In the genomic region with DNA sequence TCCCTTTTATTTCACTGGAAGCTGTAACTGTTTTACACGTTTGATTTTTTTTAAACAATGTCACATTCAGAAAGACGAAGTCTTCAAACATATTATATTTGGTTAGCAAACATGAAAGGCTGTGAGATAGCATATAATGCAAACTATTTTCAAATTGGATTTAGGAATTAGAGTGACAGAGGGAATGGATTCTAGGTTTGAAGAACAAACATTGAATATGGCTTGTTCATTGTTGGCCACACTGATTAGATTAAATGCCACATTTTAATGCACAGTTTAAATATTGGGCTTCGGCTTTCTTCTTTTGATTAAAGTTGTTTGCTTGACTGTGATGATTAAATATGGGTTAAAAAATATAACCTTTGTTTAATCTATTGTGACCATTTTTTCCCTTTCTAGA, we compare ENCODE assay signal across 33 mouse cellular contexts.
"Had no signal": no experiment of that assay in that cellular context is flagged by ENCODE, and none has a peak within 500 bp of the region (broad histone marks: within the 10 kb centered on the region; RNA-seq: fewer than 3 reads in every experiment).

No protein-coding gene starts in this region.

- H3K4me1 ChIP-seq: limb, embryonic 10.5 days; limb, embryonic 12.5 days; limb, embryonic 13.5 days; limb, embryonic 15.5 days; liver, embryonic 12.5 days; liver, embryonic 13.5 days; liver, embryonic 15.5 days; lung, embryonic 15.5 days; megakaryocyte, embryonic 14.5 days; midbrain, embryonic 12.5 days; midbrain, embryonic 13.5 days; midbrain, embryonic 15.5 days had no signal

- DNase-seq: layer of hippocampus, postnatal 36 days; left cerebral cortex, postnatal 4 days; liver; liver, embryonic 13.5 days; liver, postnatal 0 days; lung, adult 18-20 months; lung, adult 2 months; lung, embryonic 14.5 days; lung, postnatal 10 days; lung, postnatal 14 days; lung, postnatal 36 days; lung, postnatal 4 days; midbrain, embryonic 14.5 days had no signal

- H3K4me2 ChIP-seq: limb, embryonic 12.5 days; limb, embryonic 13.5 days; limb, embryonic 15.5 days; liver, embryonic 11.5 days; liver, embryonic 12.5 days; liver, embryonic 13.5 days; liver, embryonic 15.5 days; lung, embryonic 14.5 days; lung, embryonic 15.5 days; midbrain, embryonic 11.5 days; midbrain, embryonic 12.5 days; midbrain, embryonic 13.5 days; midbrain, embryonic 15.5 days had no signal

- H3K4me3 ChIP-seq: left cerebral cortex, adult 2 months; limb, embryonic 10.5 days; limb, embryonic 12.5 days; limb, embryonic 13.5 days; limb, embryonic 15.5 days; liver, embryonic 12.5 days; liver, embryonic 13.5 days; liver, embryonic 15.5 days; lung, embryonic 15.5 days; megakaryocyte, embryonic 14.5 days; midbrain, embryonic 10.5 days; midbrain, embryonic 12.5 days; midbrain, embryonic 13.5 days; midbrain, embryonic 15.5 days; myocyte had no signal

- H3K36me3 ChIP-seq: limb, embryonic 10.5 days; limb, embryonic 12.5 days; limb, embryonic 13.5 days; limb, embryonic 15.5 days; liver, embryonic 12.5 days; liver, embryonic 13.5 days; liver, embryonic 15.5 days; lung, embryonic 15.5 days; midbrain, embryonic 10.5 days; midbrain, embryonic 12.5 days; midbrain, embryonic 13.5 days; midbrain, embryonic 15.5 days had no signal

- H3K27me3 ChIP-seq: limb, embryonic 12.5 days; limb, embryonic 13.5 days; limb, embryonic 15.5 days; liver, embryonic 12.5 days; liver, embryonic 13.5 days; liver, embryonic 15.5 days; lung, embryonic 15.5 days; megakaryocyte, embryonic 14.5 days; midbrain, embryonic 12.5 days; midbrain, embryonic 13.5 days; midbrain, embryonic 15.5 days had no signal

- H3K9me3 ChIP-seq: limb, embryonic 10.5 days; limb, embryonic 12.5 days; limb, embryonic 13.5 days; limb, embryonic 15.5 days; liver, embryonic 12.5 days; liver, embryonic 13.5 days; liver, embryonic 15.5 days; lung, embryonic 15.5 days; megakaryocyte, embryonic 14.5 days; midbrain, embryonic 10.5 days; midbrain, embryonic 12.5 days; midbrain, embryonic 13.5 days; midbrain, embryonic 15.5 days had no signal

- ATAC-seq: liver, embryonic 12.5 days; liver, postnatal 0 days; lung, postnatal 0 days; midbrain, embryonic 13.5 days; midbrain, embryonic 15.5 days; midbrain, embryonic 16.5 days had no signal

- H3K27ac ChIP-seq: left cerebral cortex, adult 2 months; limb, embryonic 10.5 days; limb, embryonic 12.5 days; limb, embryonic 13.5 days; limb, embryonic 15.5 days; liver, embryonic 12.5 days; liver, embryonic 13.5 days; liver, embryonic 14.5 days; liver, embryonic 15.5 days; lung, embryonic 15.5 days; macrophage; midbrain, embryonic 10.5 days; midbrain, embryonic 12.5 days; midbrain, embryonic 13.5 days; midbrain, embryonic 15.5 days had no signal

- H3K9ac ChIP-seq: limb, embryonic 12.5 days; limb, embryonic 13.5 days; limb, embryonic 15.5 days; liver, embryonic 12.5 days; liver, embryonic 13.5 days; liver, embryonic 14.5 days; liver, embryonic 15.5 days; liver, postnatal 0 days; lung, embryonic 14.5 days; lung, embryonic 15.5 days; midbrain, embryonic 12.5 days; midbrain, embryonic 13.5 days; midbrain, embryonic 15.5 days had no signal
